Mouse (Mus musculus) embryonic fibroblast, embryonic 13.5 days (primary cell): ENCODE data around the gene Bax. TPM values are rescaled to one million over a fixed set of nuclear protein-coding genes. Genes with fewer than 3 reads are reported as not detected.
A peak's percentile ranks its signal among the peaks of the same experiment; 100 is the strongest.
"Not testable (repeated sequence)": the region's sequence is repeated elsewhere in the genome, so short reads cannot be mapped to it uniquely, and the experiment has no call there.

Experiments used
- H3K27ac ChIP-seq: 2 replicates; pipeline ENCODE4 v1.5.1; 2012; ENCODE audit warnings: low read length, control low read depth, inconsistent platforms; ENCODE audit not compliant: insufficient read depth
- H3K4me1 ChIP-seq: 2 replicates; pipeline ENCODE4 v1.6.1; 2011; ENCODE audit warnings: low read length; ENCODE audit not compliant: control insufficient read depth, insufficient read depth
- H3K4me3 ChIP-seq: 2 replicates; pipeline ENCODE4 v1.5.1; 2011; ENCODE audit warnings: mild to moderate bottlenecking, control low read depth, low read length; ENCODE audit not compliant: insufficient read depth
- CTCF ChIP-seq: IDR thresholded peaks from 2 replicates; pipeline ENCODE4 v1.5.1; 2011; ENCODE audit warnings: mild to moderate bottlenecking, control low read depth, low read length, moderate library complexity, borderline replicate concordance; ENCODE audit not compliant: insufficient read depth
- POLR2A ChIP-seq: IDR thresholded peaks from 2 replicates; pipeline ENCODE4 v1.6.1; 2011; ENCODE audit warnings: low read depth, mild to moderate bottlenecking, control low read depth, low read length, moderate library complexity
- polyA plus RNA-seq: library from polyadenylated mRNA; stranded (reverse); fragments of >200 nt; gene quantifications from 2 replicates; pipeline ENCODE4 v1.2.4, GENCODE M21; 2011; ENCODE audit warnings: low read depth; ENCODE audit not compliant: missing spikeins, insufficient read length

Gene Bax
- polyA plus RNA-seq, 1 experiment = 218 TPM

GRCm38 (mm10) chr7:45465112-45465511 is 1.6 kb downstream of the Bax start:
- Histone ChIP-seq H3K4me3 (peak overlapping the region; percentile 96), H3K27ac (peak overlapping the region; percentile 3; the same call in 1 of the 2 replicates), H3K4me1 (peaks cover 12% of the 10 kb centered on the region)
- TF ChIP-seq POLR2A = no peak
- no peak for TF ChIP-seq CTCF

- no peak for TF ChIP-seq POLR2A
- TF ChIP-seq CTCF = no peak
Measured at GRCm38 (mm10) chr7:45463987-45464778, 2.5 kb downstream of the Bax start.

GRCm38 (mm10) chr7:45462868-45463267 is 3.8 kb downstream of the Bax start:
- not testable (repeated sequence) for H3K4me3 ChIP-seq, H3K27ac ChIP-seq
- peaks cover 12% of the 10 kb centered on the region for H3K4me1 ChIP-seq

More at GRCm38 (mm10) chr7:45463987-45464778, 2.5 kb downstream of the Bax start:
- Histone ChIP-seq H3K4me1 (peaks cover 12% of the 10 kb centered on the region), H3K4me3 (peak overlapping the region; percentile 96; the same call in 1 of the 2 replicates), H3K27ac (peak overlapping the region; percentile 4; the same call in 1 of the 2 replicates)

- peak overlapping the region; percentile 73 for H3K27ac ChIP-seq
- no peak for TF ChIP-seq CTCF
- TF ChIP-seq POLR2A = no peak
- no peak overlapping the region for H3K4me3 ChIP-seq
- peaks cover 12% of the 10 kb centered on the region for H3K4me1 ChIP-seq
Measured at GRCm38 (mm10) chr7:45462325-45462724, 4.4 kb downstream of the Bax start.

GRCm38 (mm10) chr7:45461781-45462180 is 4.9 kb downstream of the Bax start:
- Histone ChIP-seq H3K4me1 (peaks cover 12% of the 10 kb centered on the region), H3K27ac (peak overlapping the region; percentile 73)

GRCm38 (mm10) chr7:45461326-45461725 is 5.4 kb downstream of the Bax start:
- TF ChIP-seq POLR2A (no peak), CTCF (no peak)
- H3K27ac ChIP-seq = peak overlapping the region; percentile 96
- H3K4me3 ChIP-seq = no peak overlapping the region
- H3K4me1 ChIP-seq = peaks cover 12% of the 10 kb centered on the region

More at GRCm38 (mm10) chr7:45461781-45462180, 4.9 kb downstream of the Bax start:
- no peak overlapping the region for H3K4me3 ChIP-seq
- no peak for TF ChIP-seq CTCF
- TF ChIP-seq POLR2A = no peak

- TF ChIP-seq CTCF (no peak), POLR2A (peak; percentile 53; the same call in 1 of the 2 replicates)
- no peak overlapping the region for H3K4me3 ChIP-seq
- H3K4me1 ChIP-seq = peaks cover 12% of the 10 kb centered on the region
- peak overlapping the region; percentile 96 for H3K27ac ChIP-seq
Measured at GRCm38 (mm10) chr7:45460860-45461314, 5.8 kb downstream of the Bax start.

- TF ChIP-seq CTCF = no peak
- no peak for TF ChIP-seq POLR2A
- no peak overlapping the region for H3K4me3 ChIP-seq
- H3K27ac ChIP-seq = peak overlapping the region; percentile 96
- H3K4me1 ChIP-seq = peaks cover 12% of the 10 kb centered on the region
Measured at GRCm38 (mm10) chr7:45460377-45460776, 6.3 kb downstream of the Bax start.

- peak; percentile 86 for TF ChIP-seq POLR2A
- not testable (repeated sequence) for H3K4me1 ChIP-seq
- H3K4me3 ChIP-seq = peak within 1 kb of the TSS; percentile 67
- peak within 1 kb of the TSS; percentile 96 for H3K27ac ChIP-seq
Measured at GRCm38 (mm10) chr7:45459564-45460140, 7.0 kb downstream of the Bax start, which contains the start of gene Ftl1. Gene Ftl1, minus strand, starts transcription at chr7:45459884.

- Histone ChIP-seq H3K4me1 (peaks cover 9% of the 10 kb centered on the region), H3K27ac (peak overlapping the region; percentile 73), H3K4me3 (peak overlapping the region; percentile 67)
- TF ChIP-seq CTCF = no peak
- TF ChIP-seq POLR2A = peak; percentile 68
Measured at GRCm38 (mm10) chr7:45458748-45459563, 7.7 kb downstream of the Bax start.
